Mouse (Mus musculus) granulocyte monocyte progenitor cell, adult 5-6 weeks (primary cell): ENCODE data around the gene Bub1b. TPM values are rescaled to one million over a fixed set of nuclear protein-coding genes. Genes with fewer than 3 reads are reported as not detected.

Experiments
- ATAC-seq: replicated peaks from 2 replicates; pipeline ENCODE4 v1.8.0; 2016; ENCODE audit warnings: mild to moderate bottlenecking, moderate TSS enrichment, inconsistent platforms; ENCODE audit not compliant: poor library complexity, severe bottlenecking
- total RNA-seq, 2 experiments: library from RNA; stranded (forward) in 1 of 2; stranded (reverse) in 1 of 2; fragments of 200-712, 200-1000 nt in 1 of 2; fragments of >200 nt in 1 of 2; fragmentation: Nextera tagmentation in 1 of 2; gene quantifications; 2 replicates each; pipeline ENCODE4 v1.2.3; 2014 to 2017

The Bub1b gene
- total RNA-seq (2014; fragmentation: Nextera tagmentation) = 30.5 and 39.4 TPM in 2 replicates
- 101 and 117 TPM in 2 replicates for total RNA-seq (2017)

- peak; percentile 90 for ATAC-seq
Measured at GRCm38 (mm10) chr2:118597673-118598568, at the start of gene Bub1b. Gene Bub1b (plus strand): TSS chr2:118598211.

GRCm38 (mm10) chr2:118548421-118549221 lies 49.4 kb upstream of the Bub1b start:
- ATAC-seq = no peak

GRCm38 (mm10) chr2:118549507-118550473 lies 48.2 kb upstream of the Bub1b start, which contains the start of gene Bmf:
Gene Bmf (minus strand): TSS chr2:118549687.
- peak; percentile 54 for ATAC-seq

- no peak for ATAC-seq
Measured at GRCm38 (mm10) chr2:118551606-118552005, 46.4 kb upstream of the Bub1b start.

GRCm38 (mm10) chr2:118554356-118554990 lies 43.5 kb upstream of the Bub1b start:
- peak; percentile 92 for ATAC-seq

- ATAC-seq = no peak
Measured at GRCm38 (mm10) chr2:118558426-118558825, 39.6 kb upstream of the Bub1b start.

- ATAC-seq = peak; percentile 62
Measured at GRCm38 (mm10) chr2:118562015-118562414, 36.0 kb upstream of the Bub1b start.

- ATAC-seq = peak; percentile 72
Measured at GRCm38 (mm10) chr2:118562431-118562830, 35.6 kb upstream of the Bub1b start.

- peak; percentile 95 for ATAC-seq
Measured at GRCm38 (mm10) chr2:118567179-118567578, 30.8 kb upstream of the Bub1b start.

GRCm38 (mm10) chr2:118570939-118571338 lies 27.1 kb upstream of the Bub1b start:
- ATAC-seq = peak; percentile 34

- no peak for ATAC-seq
Measured at GRCm38 (mm10) chr2:118572183-118572836, 25.7 kb upstream of the Bub1b start.

- ATAC-seq = peak; percentile 36
Measured at GRCm38 (mm10) chr2:118573135-118573534, 24.9 kb upstream of the Bub1b start.

GRCm38 (mm10) chr2:118586013-118586412 lies 12.0 kb upstream of the Bub1b start:
- ATAC-seq = no peak

GRCm38 (mm10) chr2:118587686-118588085 lies 10.3 kb upstream of the Bub1b start:
- peak; percentile 25; the same call in 1 of the 2 replicates for ATAC-seq

- ATAC-seq = peak; percentile 83
Measured at GRCm38 (mm10) chr2:118591083-118591482, 6.9 kb upstream of the Bub1b start.

- ATAC-seq = no peak
Measured at GRCm38 (mm10) chr2:118599087-118599486, 1.1 kb downstream of the Bub1b start.

GRCm38 (mm10) chr2:118601599-118602263 lies 3.7 kb downstream of the Bub1b start:
- 0 out of 2 replicates have a peak, but pooled peaks have one; percentile 12 for ATAC-seq

- no peak for ATAC-seq
Measured at GRCm38 (mm10) chr2:118604091-118604490, 6.1 kb downstream of the Bub1b start.
